Mouse (Mus musculus) forebrain, embryonic 16.5 days (tissue): ENCODE results near the gene Mrps33. TPM values are rescaled to one million over a fixed set of nuclear protein-coding genes. Genes with fewer than 3 reads are reported as not detected.
A peak's percentile ranks its signal among the peaks of the same experiment; 100 is the strongest.

Experiments
- ATAC-seq: fragments of 200-750 bp; cut with Nextera tagmentation; 2 replicates; pipeline ENCODE4 v1.8.0; 2017; ENCODE audit warnings: mild to moderate bottlenecking, moderate library complexity
- H3K27ac ChIP-seq: fragments of 300-500 bp; sonication (generic); 2 replicates; pipeline ENCODE4 v1.5.1; 2014; ENCODE audit warnings: low read length, control low read depth
- H3K27me3 ChIP-seq: fragments of 300-500 bp; sonication (generic); replicated peaks from 2 replicates; pipeline ENCODE4 v1.6.1; 2014; ENCODE audit warnings: low read length; ENCODE audit not compliant: control insufficient read depth, insufficient read depth
- H3K36me3 ChIP-seq: fragments of 300-500 bp; sonication (generic); 2 replicates; pipeline ENCODE4 v1.6.1; 2014; ENCODE audit not compliant: control insufficient read depth, insufficient read depth
- H3K4me1 ChIP-seq: fragments of 300-500 bp; sonication (generic); replicated peaks from 2 replicates; pipeline ENCODE4 v1.6.1; 2014; ENCODE audit warnings: low read length; ENCODE audit not compliant: control insufficient read depth, insufficient read depth
- H3K4me2 ChIP-seq: fragments of 300-500 bp; sonication (generic); 2 replicates; pipeline ENCODE4 v1.6.1; 2014; ENCODE audit warnings: mild to moderate bottlenecking, low read length, control low read depth
- H3K4me3 ChIP-seq: fragments of 300-500 bp; sonication (generic); replicated peaks from 2 replicates; pipeline ENCODE4 v1.5.1; 2014; ENCODE audit warnings: mild to moderate bottlenecking, low read length, control low read depth
- H3K9ac ChIP-seq: fragments of 300-500 bp; sonication (generic); replicated peaks from 2 replicates; pipeline ENCODE4 v1.6.1; 2014; ENCODE audit warnings: low read depth, low read length, control low read depth
- H3K9me3 ChIP-seq: fragments of 300-500 bp; sonication (generic); 2 replicates; pipeline ENCODE4 v1.6.1; 2016; ENCODE audit warnings: low read length; ENCODE audit not compliant: control insufficient read depth
- WGBS: fragments of 180-500 bp; shearing (Covaris S2); extraction: QIAGEN DNeasy Blood & Tissue Kit; methylation state at CpG from one replicate; pipeline ENCODE4 v1.1.7; 2014; 5-methylcytosine and 5-hydroxymethylcytosine counted together
- polyA plus RNA-seq: library from polyadenylated mRNA; unstranded; fragments of >200 nt; fragmentation: Nextera tagmentation; extraction: Ambion mirVana; gene quantifications from 2 replicates; pipeline ENCODE4 v1.2.1, GENCODE M21; 2015

Gene Mrps33
- polyA plus RNA-seq, 1 experiment from 2014 or later = 210 TPM

DNA sequence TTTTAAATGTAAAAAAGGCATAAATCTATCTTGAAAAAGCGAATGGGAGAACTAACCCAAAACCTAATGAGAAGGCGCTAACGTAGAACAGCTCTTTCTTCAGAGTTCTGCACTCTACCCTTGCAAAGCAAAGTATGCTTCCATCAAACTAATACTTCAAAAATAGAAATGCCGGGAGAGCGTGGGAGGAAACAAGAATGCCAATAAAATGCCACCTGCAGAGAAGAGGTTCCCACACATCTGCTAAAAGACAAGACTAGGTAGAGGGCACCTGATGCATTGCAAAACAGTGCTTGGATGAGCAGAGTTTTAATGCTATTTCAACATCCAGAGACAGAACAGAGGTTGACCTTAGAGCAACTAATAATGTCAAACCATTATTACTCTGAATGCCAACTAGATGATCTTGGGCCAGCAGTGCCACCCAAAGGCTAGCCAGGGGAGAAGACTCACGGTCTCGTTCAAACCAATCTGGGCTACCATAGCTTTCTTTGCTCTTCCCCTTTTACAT, 3.7 kb downstream of the Mrps33 start:
- no peak overlapping the region for H3K4me3 ChIP-seq
- no peak overlapping the region for H3K4me2 ChIP-seq
- no peak overlapping the region for H3K27ac ChIP-seq
- H3K9ac ChIP-seq = no peak overlapping the region
- peaks cover 4% of the 10 kb centered on the region for H3K4me1 ChIP-seq
- no peaks in the 10 kb centered on the region for H3K9me3 ChIP-seq
- peaks cover 4% of the 10 kb centered on the region; the same call in 1 of the 2 replicates for H3K36me3 ChIP-seq
- H3K27me3 ChIP-seq = no peaks in the 10 kb centered on the region
- WGBS = 93% methylated on average over 7 of the region's 7 CpGs
- ATAC-seq = no peak

DNA sequence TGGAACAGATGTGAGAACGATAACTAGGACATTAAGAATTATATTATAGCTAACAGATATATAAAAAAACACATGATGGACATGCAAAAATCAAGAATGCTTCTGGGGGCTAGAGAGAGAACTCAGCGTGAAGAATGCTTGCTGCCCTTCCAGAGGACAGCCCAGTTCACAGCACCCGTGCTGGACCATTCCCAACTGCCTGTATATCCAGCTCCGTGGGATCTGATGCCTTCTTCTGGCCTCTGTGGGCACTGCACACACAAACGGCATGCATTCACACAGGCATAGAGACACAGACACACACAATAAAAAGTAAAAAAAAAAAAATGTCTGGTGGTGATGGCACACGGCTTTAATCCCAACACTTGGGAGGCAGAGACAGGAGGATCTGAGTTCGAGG, 4.5 kb downstream of the Mrps33 start:
- WGBS = 78% methylated on average over 7 of the region's 7 CpGs
- Histone ChIP-seq H3K27me3 (no peaks in the 10 kb centered on the region), H3K4me3 (no peak overlapping the region), H3K4me1 (peaks cover 4% of the 10 kb centered on the region), H3K9ac (no peak overlapping the region), H3K27ac (no peak overlapping the region), H3K9me3 (no peaks in the 10 kb centered on the region), H3K36me3 (peaks cover 5% of the 10 kb centered on the region; the same call in 1 of the 2 replicates), H3K4me2 (no peak overlapping the region)
- no peak for ATAC-seq

GRCm38 (mm10) chr6:39805916-39806315, 4.9 kb downstream of the Mrps33 start:
- no peak for ATAC-seq
- no peak overlapping the region for H3K27ac ChIP-seq

GRCm38 (mm10) chr6:39800977-39801376, 9.8 kb downstream of the Mrps33 start:
- Histone ChIP-seq H3K9me3 (no peaks in the 10 kb centered on the region), H3K36me3 (peaks cover 17% of the 10 kb centered on the region), H3K27me3 (no peaks in the 10 kb centered on the region), H3K4me1 (no peaks in the 10 kb centered on the region; the same call in 1 of the 2 replicates), H3K4me2 (no peak overlapping the region), H3K27ac (no peak overlapping the region), H3K4me3 (no peak overlapping the region), H3K9ac (no peak overlapping the region)
- 97% methylated on average over 7 of the region's 7 CpGs for whole genome bisulfite sequencing
- no peak for ATAC-seq

More at GRCm38 (mm10) chr6:39805916-39806315, 4.9 kb downstream of the Mrps33 start:
- H3K4me2 ChIP-seq = no peak overlapping the region
- no peaks in the 10 kb centered on the region for H3K27me3 ChIP-seq
- WGBS = 24% methylated on average over 3 of the region's 3 CpGs
- no peak overlapping the region for H3K9ac ChIP-seq
- no peak overlapping the region for H3K4me3 ChIP-seq
- H3K36me3 ChIP-seq = peaks cover 7% of the 10 kb centered on the region; the same call in 1 of the 2 replicates
- H3K4me1 ChIP-seq = peaks cover 4% of the 10 kb centered on the region
- H3K9me3 ChIP-seq = no peaks in the 10 kb centered on the region

DNA sequence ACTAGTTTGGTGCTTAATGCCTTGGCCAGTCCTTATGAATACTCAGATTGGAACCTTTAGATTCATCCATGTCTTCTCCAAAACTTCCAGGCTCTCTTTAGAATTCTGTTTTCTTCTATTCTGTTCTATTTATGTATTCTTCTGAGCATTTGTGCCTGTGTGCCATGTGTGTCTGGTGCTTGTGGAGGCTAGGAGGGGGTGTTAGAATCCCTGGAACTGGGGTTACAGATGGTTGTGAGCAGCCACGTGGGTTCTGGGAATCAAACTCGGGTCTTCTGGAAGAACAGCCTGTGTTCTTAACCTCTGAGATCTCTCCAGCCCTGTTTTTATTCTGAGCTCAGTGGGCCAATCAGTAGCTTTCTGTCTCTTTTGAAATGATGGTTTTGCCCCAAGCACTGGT, 13.7 kb downstream of the Mrps33 start:
- ATAC-seq = no peak
- Histone ChIP-seq H3K9ac (no peak overlapping the region), H3K4me2 (no peak overlapping the region), H3K9me3 (no peaks in the 10 kb centered on the region), H3K36me3 (peaks cover 14% of the 10 kb centered on the region), H3K27me3 (no peaks in the 10 kb centered on the region), H3K4me3 (no peak overlapping the region), H3K27ac (no peak overlapping the region), H3K4me1 (no peaks in the 10 kb centered on the region)
- 79% methylated on average over 2 of the region's 2 CpGs for WGBS

DNA sequence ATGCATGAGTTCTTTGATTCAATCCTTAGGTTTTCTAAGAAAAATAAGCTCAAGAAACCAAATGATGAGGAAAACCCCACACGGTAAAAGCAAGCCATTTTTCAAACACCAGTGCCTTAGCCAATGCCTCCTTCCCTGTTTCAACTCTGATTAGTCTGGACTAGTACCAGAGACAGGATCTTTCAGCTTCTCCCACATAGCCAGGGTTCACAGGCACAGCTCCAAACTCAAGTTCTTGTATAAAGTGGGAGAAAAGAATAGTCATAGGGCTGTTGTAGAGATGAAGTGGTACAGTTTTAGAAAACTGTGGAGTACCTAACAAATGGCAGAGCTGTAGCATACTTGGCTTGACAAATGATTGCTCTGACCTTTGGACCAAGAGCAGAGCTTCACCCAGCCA, 14.6 kb downstream of the Mrps33 start:
- Histone ChIP-seq H3K27me3 (no peaks in the 10 kb centered on the region), H3K4me2 (no peak overlapping the region), H3K9ac (no peak overlapping the region), H3K9me3 (no peaks in the 10 kb centered on the region), H3K4me3 (no peak overlapping the region), H3K27ac (no peak overlapping the region), H3K4me1 (no peaks in the 10 kb centered on the region), H3K36me3 (peaks cover 11% of the 10 kb centered on the region)
- no peak for ATAC-seq
- 77% methylated on average over 1 of the region's 1 CpGs for WGBS

DNA sequence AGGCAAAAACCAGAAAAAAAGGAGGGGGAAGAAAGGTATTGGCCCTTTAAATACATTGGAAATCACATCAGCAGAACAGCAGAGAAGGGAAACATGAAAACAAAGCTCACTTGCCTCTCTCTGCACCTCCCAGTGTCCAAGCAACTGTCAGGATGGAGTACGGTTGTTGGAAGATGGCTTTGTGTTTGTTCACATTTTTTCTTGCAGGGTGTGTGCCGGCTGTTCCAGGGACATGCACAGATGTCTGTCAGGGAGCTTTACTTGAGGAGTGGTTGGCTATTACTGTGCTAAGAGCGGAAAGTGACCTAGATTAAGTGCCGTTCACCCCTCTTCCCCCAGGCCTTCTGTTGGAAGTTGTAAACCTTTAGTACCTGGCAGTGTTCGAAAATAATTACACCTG, 19.0 kb downstream of the Mrps33 start:
- 69% methylated on average over 5 of the region's 5 CpGs for WGBS
- no peak overlapping the region for H3K9ac ChIP-seq
- H3K36me3 ChIP-seq = no peaks in the 10 kb centered on the region
- no peaks in the 10 kb centered on the region for H3K27me3 ChIP-seq
- H3K4me3 ChIP-seq = no peak overlapping the region
- H3K9me3 ChIP-seq = no peaks in the 10 kb centered on the region
- 0 out of 2 replicates have a peak, but pooled peaks cover 2% of the 10 kb centered on the region for H3K4me1 ChIP-seq
- no peak for ATAC-seq
- H3K27ac ChIP-seq = no peak overlapping the region
- H3K4me2 ChIP-seq = no peak overlapping the region

DNA sequence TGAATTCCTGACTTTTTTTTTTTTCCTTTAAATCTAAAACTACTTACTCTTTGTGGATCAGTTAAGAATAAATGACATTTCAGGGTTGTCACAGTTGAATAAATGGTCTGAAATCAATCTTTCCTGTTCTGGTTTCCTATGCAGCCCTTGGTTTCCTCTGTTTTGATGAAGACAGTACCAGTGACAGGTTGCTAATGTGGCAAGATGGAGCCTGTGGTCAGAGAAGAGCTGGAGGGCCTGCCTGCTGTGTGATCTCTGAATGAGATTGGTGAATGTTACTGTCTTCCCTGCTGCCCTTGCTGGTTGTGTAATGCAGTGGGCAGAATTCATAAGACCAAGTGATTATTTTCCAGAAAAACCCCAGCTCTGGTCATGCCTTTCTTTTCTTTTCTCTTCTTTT, 22.4 kb downstream of the Mrps33 start:
- H3K9me3 ChIP-seq = no peaks in the 10 kb centered on the region
- H3K27ac ChIP-seq = no peak overlapping the region
- H3K4me2 ChIP-seq = no peak overlapping the region
- ATAC-seq = no peak
- no peak overlapping the region for H3K9ac ChIP-seq
- no peaks in the 10 kb centered on the region for H3K36me3 ChIP-seq
- H3K27me3 ChIP-seq = no peaks in the 10 kb centered on the region
- H3K4me3 ChIP-seq = no peak overlapping the region
- 0 out of 2 replicates have a peak, but pooled peaks cover 2% of the 10 kb centered on the region for H3K4me1 ChIP-seq

DNA sequence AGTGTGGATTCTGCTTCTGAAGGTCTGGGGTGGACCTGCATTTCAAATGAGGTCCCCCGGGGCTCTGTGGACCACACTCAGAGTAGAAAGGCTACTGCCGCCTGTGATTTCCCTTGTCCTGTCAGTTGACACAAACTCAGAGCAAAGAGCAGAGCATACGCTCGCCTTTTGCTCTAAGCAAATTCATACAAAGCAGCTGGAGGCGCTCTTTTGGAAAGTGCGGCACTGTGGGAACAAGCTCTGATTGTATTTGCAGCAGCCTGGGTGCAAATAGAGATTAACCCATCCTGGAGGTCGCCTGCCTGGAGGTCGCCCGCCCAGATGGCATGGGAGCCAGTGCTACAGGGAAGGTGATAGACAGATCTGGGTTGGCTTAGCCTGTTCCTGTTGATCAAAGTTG, 23.0 kb downstream of the Mrps33 start:
- H3K4me2 ChIP-seq = no peak overlapping the region
- peak; percentile 45; the same call in 1 of the 2 replicates for ATAC-seq
- WGBS = 13% methylated on average over 9 of the region's 9 CpGs
- no peak overlapping the region for H3K9ac ChIP-seq
- H3K9me3 ChIP-seq = no peaks in the 10 kb centered on the region
- H3K4me3 ChIP-seq = no peak overlapping the region
- H3K36me3 ChIP-seq = no peaks in the 10 kb centered on the region
- H3K27ac ChIP-seq = no peak overlapping the region
- H3K27me3 ChIP-seq = no peaks in the 10 kb centered on the region
- 0 out of 2 replicates have a peak, but pooled peaks cover 2% of the 10 kb centered on the region for H3K4me1 ChIP-seq

GRCm38 (mm10) chr6:39785944-39786343, 24.8 kb downstream of the Mrps33 start:
- peaks cover 2% of the 10 kb centered on the region; the same call in 1 of the 2 replicates for H3K4me1 ChIP-seq
- 60% methylated on average over 5 of the region's 5 CpGs for WGBS
- no peaks in the 10 kb centered on the region for H3K9me3 ChIP-seq
- no peak overlapping the region for H3K4me2 ChIP-seq
- no peaks in the 10 kb centered on the region for H3K27me3 ChIP-seq
- H3K9ac ChIP-seq = no peak overlapping the region
- no peak overlapping the region for H3K27ac ChIP-seq
- H3K36me3 ChIP-seq = no peaks in the 10 kb centered on the region
- H3K4me3 ChIP-seq = no peak overlapping the region
- no peak for ATAC-seq
